Mouse (Mus musculus) forelimb bud, embryonic 11.5 days (tissue): Measurements from ENCODE around the gene Treml4.

Experiments
- DNase-seq: peaks from one replicate; pipeline ENCODE4 v3.0.0-alpha.2; 2012; ENCODE audit warnings: low read depth, low spot score

Treml4 gene

GRCm38 (mm10) chr17:48263741-48264362 lies at the start of gene Treml4:
Treml4 (plus strand) TSS chr17:48264295.
- no peak for DNase-seq

- DNase-seq: no peak
Observed at GRCm38 (mm10) chr17:48215429-48215828, 48.7 kb upstream of the Treml4 start.

- no peak for DNase-seq
Observed at GRCm38 (mm10) chr17:48230680-48231079, 33.4 kb upstream of the Treml4 start.

- no peak for DNase-seq
Observed at GRCm38 (mm10) chr17:48232518-48232917, 31.6 kb upstream of the Treml4 start, which contains the start of gene Trem1. Trem1 (plus strand) TSS chr17:48232768.

- no peak for DNase-seq
Observed at GRCm38 (mm10) chr17:48233789-48234188, 30.3 kb upstream of the Treml4 start.

- DNase-seq: no peak
Observed at GRCm38 (mm10) chr17:48234550-48234949, 29.5 kb upstream of the Treml4 start.

- DNase-seq: peak; percentile 70
Observed at GRCm38 (mm10) chr17:48235773-48236370, 28.2 kb upstream of the Treml4 start.

- DNase-seq: no peak
Observed at GRCm38 (mm10) chr17:48237621-48238020, 26.5 kb upstream of the Treml4 start.

- no peak for DNase-seq
Observed at GRCm38 (mm10) chr17:48247221-48247928, 16.7 kb upstream of the Treml4 start, which contains the start of gene Trem3. Trem3 (plus strand) TSS chr17:48247777.

GRCm38 (mm10) chr17:48249039-48249438 lies 15.1 kb upstream of the Treml4 start:
- no peak for DNase-seq

GRCm38 (mm10) chr17:48249501-48249900 lies 14.6 kb upstream of the Treml4 start:
- DNase-seq: no peak

- no peak for DNase-seq
Observed at GRCm38 (mm10) chr17:48250631-48251030, 13.5 kb upstream of the Treml4 start.

- no peak for DNase-seq
Observed at GRCm38 (mm10) chr17:48256575-48256974, 7.5 kb upstream of the Treml4 start.

- DNase-seq: no peak
Observed at GRCm38 (mm10) chr17:48261868-48262267, 2.2 kb upstream of the Treml4 start.

- no peak for DNase-seq
Observed at GRCm38 (mm10) chr17:48264662-48265061, 567 bp downstream of the Treml4 start.

GRCm38 (mm10) chr17:48266138-48266537 lies 2.0 kb downstream of the Treml4 start:
- peak; percentile 10 for DNase-seq

- DNase-seq: no peak
Observed at GRCm38 (mm10) chr17:48266610-48267304, 2.7 kb downstream of the Treml4 start.

- DNase-seq: no peak
Observed at GRCm38 (mm10) chr17:48267591-48267990, 3.5 kb downstream of the Treml4 start.

GRCm38 (mm10) chr17:48268276-48268675 lies 4.2 kb downstream of the Treml4 start:
- DNase-seq: no peak

GRCm38 (mm10) chr17:48269833-48270232 lies 5.7 kb downstream of the Treml4 start:
- no peak for DNase-seq

GRCm38 (mm10) chr17:48272158-48272557 lies 8.1 kb downstream of the Treml4 start:
- no peak for DNase-seq

- no peak for DNase-seq
Observed at GRCm38 (mm10) chr17:48272598-48272997, 8.5 kb downstream of the Treml4 start.
